Comparison of ENCODE assay signal across 8 mouse cellular contexts in the genomic region with DNA sequence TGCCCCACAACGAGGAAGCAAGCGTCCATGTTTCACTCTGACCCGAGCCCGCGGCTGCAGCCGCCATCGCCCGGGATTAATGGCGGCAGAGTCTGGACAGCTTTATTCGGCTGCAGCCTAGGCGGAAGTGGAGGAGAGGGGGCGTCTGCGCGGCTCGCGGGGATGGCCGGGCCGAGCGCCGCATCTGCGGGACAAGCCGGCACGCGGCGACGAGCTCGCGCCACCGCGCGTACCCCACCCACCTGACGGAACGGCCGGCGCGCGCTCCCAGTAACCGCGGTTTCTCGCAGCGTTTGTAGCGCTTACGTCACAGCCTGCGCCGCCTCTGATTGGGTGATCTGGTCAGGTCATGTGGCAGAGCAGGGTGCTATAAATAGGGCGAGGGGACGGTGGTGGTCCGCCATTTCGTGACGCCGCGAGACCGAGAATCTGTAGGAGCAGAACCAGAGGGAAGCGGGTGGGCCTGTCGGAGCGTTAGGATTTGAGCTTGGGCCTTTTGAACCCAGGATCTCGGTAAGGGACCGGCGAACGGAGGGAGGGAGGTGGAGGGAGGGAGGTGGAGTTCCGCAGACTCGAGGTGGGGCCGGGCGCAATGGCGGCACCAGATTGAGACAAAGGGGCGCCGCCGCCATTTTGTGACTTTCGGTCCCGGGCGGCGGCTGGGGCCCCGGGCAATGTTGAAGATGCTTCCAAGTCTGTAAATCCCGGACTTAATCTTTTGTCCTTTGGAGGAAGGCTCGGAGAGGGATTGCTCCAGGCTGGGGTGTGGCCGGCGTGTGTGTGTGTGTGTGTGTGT. TPM values are rescaled to one million over a fixed set of nuclear protein-coding genes. Genes with fewer than 3 reads are reported as not detected.
DNase-seq lines count a peak whose midpoint lies in the region; ATAC-seq and TF ChIP-seq lines count a peak whose summit lies in the region.

A gene (plus strand): TSS at position 355 of the 796 bp plus-strand sequence.

- H3K36me3 ChIP-seq in E14TG2a.4 (ENCODE audit: insufficient read depth, low read length), result peaks cover 42% of the 10 kb centered on the region
- H3K36me3 ChIP-seq in forebrain, embryonic 13.5 days (ENCODE audit: poor library complexity, severe bottlenecking), result peaks cover 16% of the 10 kb centered on the region
- H3K36me3 ChIP-seq in liver, postnatal 0 days (replicated peaks; ENCODE audit: insufficient read depth, low read length), result peaks cover 22% of the 10 kb centered on the region
- H3K36me3 ChIP-seq in neural tube, embryonic 14.5 days (ENCODE audit: control insufficient read depth, insufficient read depth, low read length), result peaks cover 12% of the 10 kb centered on the region

- H3K4me2 ChIP-seq in forebrain, embryonic 13.5 days, result peak within 1 kb of the TSS; percentile 88
- H3K4me2 ChIP-seq in liver, postnatal 0 days (ENCODE audit: low read depth, low read length), result peak within 1 kb of the TSS; percentile 91
- H3K4me2 ChIP-seq in neural tube, embryonic 14.5 days (ENCODE audit: low read depth, low read length), result peak within 1 kb of the TSS; percentile 100

- under 1% methylated on average over 76 of the region's 77 CpGs for WGBS in forebrain, embryonic 13.5 days
- WGBS in large intestine, adult 2 months, result under 1% methylated on average over 77 of the region's 77 CpGs
- under 1% methylated on average over 77 of the region's 77 CpGs for WGBS in liver, postnatal 0 days (ENCODE audit: insufficient replicate concordance)
- under 1% methylated on average over 76 of the region's 77 CpGs for WGBS in neural tube, embryonic 14.5 days

- TF ChIP-seq CTCF in E14TG2a.4 (conservative IDR thresholded peaks at IDR 0.05; ENCODE audit: low read length), result no peak
- TF ChIP-seq CTCF in liver, postnatal 0 days (IDR thresholded peaks at IDR 0.05; ENCODE audit: low read depth), result no peak

- ATAC-seq in forebrain, embryonic 13.5 days, result peak; percentile 99
- ATAC-seq in liver, postnatal 0 days, result peak; percentile 95
- ATAC-seq in neural tube, embryonic 14.5 days (ENCODE audit: low read depth), result peak; percentile 99

- intact Hi-C loops in heart, postnatal 10 days (cut with DNase I), result no loop called here

- H3K9ac ChIP-seq in forebrain, embryonic 13.5 days, result peak within 1 kb of the TSS; percentile 97
- peak within 1 kb of the TSS; percentile 89 for H3K9ac ChIP-seq in liver, postnatal 0 days (replicated peaks)
- H3K9ac ChIP-seq in neural tube, embryonic 14.5 days (replicated peaks; ENCODE audit: low read depth, low read length), result peak within 1 kb of the TSS; percentile 97

- no peaks in the 10 kb centered on the region for H3K27me3 ChIP-seq in E14TG2a.4 (ENCODE audit: insufficient read depth, low read length)
- H3K27me3 ChIP-seq in forebrain, embryonic 13.5 days, result no peaks in the 10 kb centered on the region
- no peaks in the 10 kb centered on the region for H3K27me3 ChIP-seq in liver, postnatal 0 days (ENCODE audit: insufficient read depth, low read length)
- no peaks in the 10 kb centered on the region for H3K27me3 ChIP-seq in neural tube, embryonic 14.5 days (ENCODE audit: control insufficient read depth, insufficient read depth, low read length)

- H3K9me3 ChIP-seq in E14TG2a.4 (ENCODE audit: low read length), result no peaks in the 10 kb centered on the region
- H3K9me3 ChIP-seq in forebrain, embryonic 13.5 days (replicated peaks), result no peaks in the 10 kb centered on the region
- no peaks in the 10 kb centered on the region for H3K9me3 ChIP-seq in liver, postnatal 0 days (ENCODE audit: low read length)
- no peaks in the 10 kb centered on the region for H3K9me3 ChIP-seq in neural tube, embryonic 14.5 days (ENCODE audit: control insufficient read depth, low read length)

- H3K4me3 ChIP-seq in E14TG2a.4 (replicated peaks; ENCODE audit: low read length), result peak within 1 kb of the TSS; percentile 97
- peak within 1 kb of the TSS; percentile 73 for H3K4me3 ChIP-seq in forebrain, embryonic 13.5 days
- peak within 1 kb of the TSS; percentile 80 for H3K4me3 ChIP-seq in liver, postnatal 0 days (ENCODE audit: low read depth, low read length)
- H3K4me3 ChIP-seq in neural tube, embryonic 14.5 days (ENCODE audit: low read depth, low read length), result peak within 1 kb of the TSS; percentile 86

- peak within 1 kb of the TSS; percentile 99 for H3K27ac ChIP-seq in forebrain, embryonic 13.5 days
- H3K27ac ChIP-seq in liver, postnatal 0 days (ENCODE audit: low read depth), result peak within 1 kb of the TSS; percentile 98
- H3K27ac ChIP-seq in neural tube, embryonic 14.5 days (ENCODE audit: low read depth, low read length), result peak within 1 kb of the TSS; percentile 98

- peaks cover 57% of the 10 kb centered on the region for H3K4me1 ChIP-seq in E14TG2a.4 (replicated peaks; ENCODE audit: low read depth, low read length)
- H3K4me1 ChIP-seq in forebrain, embryonic 13.5 days, result peaks cover 33% of the 10 kb centered on the region
- peaks cover 18% of the 10 kb centered on the region for H3K4me1 ChIP-seq in liver, postnatal 0 days (ENCODE audit: insufficient read depth)
- H3K4me1 ChIP-seq in neural tube, embryonic 14.5 days (ENCODE audit: control insufficient read depth, insufficient read depth, low read length), result peaks cover 22% of the 10 kb centered on the region

- DNase-seq in c-Kit-positive CD71-positive TER-119-positive erythroid progenitor cells, embryonic 14.5 days (ENCODE audit: low spot score), result peak; percentile 98
- peak; percentile 99 for DNase-seq in heart, postnatal 10 days
- DNase-seq in large intestine, adult 2 months (ENCODE audit: low read depth, low spot score), result no peak
- peak; percentile 99 for DNase-seq in liver, postnatal 0 days
- peak; percentile 98 for DNase-seq in testis, postnatal 10 days (ENCODE audit: low spot score)

- TF ChIP-seq EP300 in liver, postnatal 0 days (IDR thresholded peaks at IDR 0.05; ENCODE audit: low read depth), result no peak; the same call in 1 of the 2 replicates

RNA-seq across cellular contexts. Expression of the gene that starts here (rescaled TPM):
- polyA plus RNA-seq in forebrain, embryonic 13.5 days (2015; fragmentation: Nextera tagmentation; extraction: Ambion mirVana), result 751 and 753 TPM in 2 replicates
- total RNA-seq in heart, postnatal 10 days (2021), result 100 to 1,000 TPM; 152 to 159 TPM
- 65.1 and 112 TPM in 2 replicates for polyA plus RNA-seq in large intestine, adult 2 months (2012; rRNA removed)
- polyA plus RNA-seq in liver, postnatal 0 days (2015; fragmentation: Nextera tagmentation; extraction: Ambion mirVana), result 163 and 166 TPM in 2 replicates
- 423 and 489 TPM in 2 replicates for polyA plus RNA-seq in neural tube, embryonic 14.5 days (2014; fragmentation: Nextera tagmentation; extraction: Ambion mirVana)
